Mouse (Mus musculus) hindbrain, embryonic 11.5 days (tissue): ENCODE measurements around the gene Smarcb1. TPM values are rescaled to one million over a fixed set of nuclear protein-coding genes. Genes with fewer than 3 reads are reported as not detected.
A peak's percentile ranks its signal among the peaks of the same experiment; 100 is the strongest.

Source experiments
- ATAC-seq: fragments of 200-750 bp; cut with Nextera tagmentation; 2 replicates; pipeline ENCODE4 v1.8.0; 2017; ENCODE audit warnings: mild to moderate bottlenecking, moderate TSS enrichment, moderate library complexity; ENCODE audit not compliant: low FRiP score
- DNase-seq: peaks from one replicate; pipeline ENCODE4 v3.0.0-alpha.2; 2015; ENCODE audit warnings: low spot score
- H3K27ac ChIP-seq: fragments of 300-500 bp; sonication (generic); 2 replicates; pipeline ENCODE4 v1.5.1; 2014; ENCODE audit warnings: mild to moderate bottlenecking, low read depth, low read length
- H3K27me3 ChIP-seq: fragments of 300-500 bp; sonication (generic); 2 replicates; pipeline ENCODE4 v1.6.1; 2014; ENCODE audit warnings: mild to moderate bottlenecking, low read length, moderate library complexity, mixed read lengths; ENCODE audit not compliant: control insufficient read depth, insufficient read depth
- H3K36me3 ChIP-seq: fragments of 300-500 bp; sonication (generic); 2 replicates; pipeline ENCODE4 v1.6.1; 2014; ENCODE audit warnings: mild to moderate bottlenecking, low read length, moderate library complexity, mixed read lengths; ENCODE audit not compliant: control insufficient read depth, insufficient read depth
- H3K4me1 ChIP-seq: fragments of 300-500 bp; sonication (generic); replicated peaks from 2 replicates; pipeline ENCODE4 v1.6.1; 2014; ENCODE audit warnings: low read length, mixed read lengths; ENCODE audit not compliant: control insufficient read depth, insufficient read depth
- H3K4me2 ChIP-seq: fragments of 300-500 bp; sonication (generic); replicated peaks from 2 replicates; pipeline ENCODE4 v1.6.1; 2014; ENCODE audit warnings: mild to moderate bottlenecking, low read depth, low read length
- H3K4me3 ChIP-seq: fragments of 300-500 bp; sonication (generic); 2 replicates; pipeline ENCODE4 v1.5.1; 2014; ENCODE audit warnings: low read depth, low read length
- H3K9ac ChIP-seq: fragments of 300-500 bp; sonication (generic); 2 replicates; pipeline ENCODE4 v1.6.1; 2014; ENCODE audit warnings: low read depth, low read length
- H3K9me3 ChIP-seq: fragments of 300-500 bp; sonication (generic); 2 replicates; pipeline ENCODE4 v1.6.1; 2016; ENCODE audit warnings: low read length; ENCODE audit not compliant: control insufficient read depth
- WGBS: fragments of 180-500 bp; shearing (Covaris S2); extraction: QIAGEN DNeasy Blood & Tissue Kit; methylation state at CpG from one replicate; pipeline ENCODE4 v1.1.7; 2014; 5-methylcytosine and 5-hydroxymethylcytosine counted together
- polyA plus RNA-seq: library from polyadenylated mRNA; unstranded; fragments of >200 nt; fragmentation: Nextera tagmentation; extraction: Ambion mirVana; gene quantifications from 2 replicates; pipeline ENCODE4 v1.2.1, GENCODE M21; 2014

Smarcb1 gene
- polyA plus RNA-seq, 1 experiment from 2014 or later: 282 TPM

DNA sequence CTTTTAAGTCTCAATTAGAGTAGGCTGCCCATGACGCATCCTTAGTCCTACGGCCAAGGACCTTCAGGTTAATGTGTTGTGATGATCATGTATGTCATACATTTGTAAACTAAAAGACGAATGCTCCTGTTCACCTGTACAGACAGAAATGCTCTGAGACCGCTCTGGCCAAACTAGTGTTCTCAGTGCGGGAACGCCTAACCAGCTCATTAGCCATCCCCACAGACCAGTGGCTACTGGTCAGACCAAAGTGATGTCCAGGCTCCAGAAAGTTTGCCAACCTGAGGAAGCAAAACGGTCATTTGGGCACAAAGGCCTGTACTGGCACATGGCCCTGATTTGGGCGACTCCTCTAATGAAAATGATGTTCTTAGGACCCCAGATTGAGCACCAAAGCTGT lies 36.7 kb downstream of the Smarcb1 start:
- no peak overlapping the region for H3K4me2 ChIP-seq
- 0 out of 2 replicates have a peak, but pooled peaks cover 2% of the 10 kb centered on the region for H3K4me1 ChIP-seq
- no peaks in the 10 kb centered on the region for H3K36me3 ChIP-seq
- DNase-seq (no peak), ATAC-seq (no peak)
- no peaks in the 10 kb centered on the region for H3K9me3 ChIP-seq
- H3K27me3 ChIP-seq: no peaks in the 10 kb centered on the region
- 94% methylated on average over 8 of the region's 8 CpGs for WGBS
- no peak overlapping the region for H3K4me3 ChIP-seq
- H3K9ac ChIP-seq: no peak overlapping the region
- H3K27ac ChIP-seq: no peak overlapping the region

DNA sequence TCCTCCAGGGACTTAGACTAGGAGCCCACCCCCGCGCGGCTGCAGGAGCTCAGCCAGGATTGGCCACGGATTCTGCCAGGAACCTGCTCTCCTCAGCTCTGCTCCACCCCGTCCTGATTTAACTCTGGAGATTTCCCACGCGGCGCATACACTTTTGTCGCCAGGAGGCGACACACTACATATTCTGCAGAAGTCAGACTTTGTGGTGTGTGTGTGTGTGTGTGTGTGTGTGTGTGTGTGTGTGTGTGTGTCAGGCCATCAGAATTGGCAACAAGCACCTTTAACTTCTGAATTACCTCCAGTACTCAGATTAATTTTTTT lies 38.2 kb downstream of the Smarcb1 start:
- no peak overlapping the region for H3K4me2 ChIP-seq
- ATAC-seq (peak; percentile 73), DNase-seq (peak; percentile 77)
- H3K9me3 ChIP-seq: no peaks in the 10 kb centered on the region
- H3K4me1 ChIP-seq: 0 out of 2 replicates have a peak, but pooled peaks cover 2% of the 10 kb centered on the region
- WGBS: 2% methylated on average over 10 of the region's 10 CpGs
- no peaks in the 10 kb centered on the region for H3K36me3 ChIP-seq
- no peak overlapping the region; the same call in 1 of the 2 replicates for H3K9ac ChIP-seq
- H3K27me3 ChIP-seq: no peaks in the 10 kb centered on the region
- no peak overlapping the region for H3K4me3 ChIP-seq
- H3K27ac ChIP-seq: no peak overlapping the region

DNA sequence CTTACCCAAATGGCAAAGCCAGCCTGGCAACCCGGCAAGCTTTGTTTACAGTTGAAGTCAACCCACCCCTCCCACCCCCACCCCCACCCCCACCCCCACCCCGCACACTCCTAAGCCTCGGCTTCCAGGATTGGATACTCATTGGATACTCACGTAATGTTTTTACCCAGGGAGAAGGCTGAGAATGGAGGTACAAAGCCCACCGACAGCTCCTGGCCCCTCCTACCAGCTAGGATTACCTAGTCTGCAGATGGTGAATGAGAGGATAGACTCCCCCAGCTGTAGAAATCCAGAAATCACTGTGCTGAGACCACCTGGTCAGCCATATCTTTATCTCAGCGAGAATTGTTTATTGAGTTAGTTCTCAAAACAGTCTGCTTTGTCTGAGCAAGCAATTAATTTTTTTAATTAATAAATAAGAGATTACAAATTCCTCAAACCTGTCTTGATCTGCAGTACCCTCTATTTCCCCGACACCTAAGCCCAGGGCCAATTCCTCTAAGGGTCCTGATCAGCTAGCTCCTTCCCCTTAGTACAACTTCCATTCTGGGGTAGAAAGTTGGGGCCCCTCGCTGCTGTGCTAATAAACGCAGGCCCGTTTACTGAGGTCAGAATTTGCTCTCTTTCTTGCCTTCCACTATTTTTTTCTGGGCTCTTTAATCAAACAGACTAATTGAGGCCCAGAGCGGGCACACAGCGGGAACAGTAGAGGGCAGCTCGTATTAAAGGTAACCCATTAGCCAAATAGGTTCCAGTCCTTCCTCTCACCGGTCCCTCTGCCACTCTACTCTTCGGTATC lies 38.8 kb downstream of the Smarcb1 start:
- WGBS: 5% methylated on average over 15 of the region's 15 CpGs
- H3K9ac ChIP-seq: no peak overlapping the region; the same call in 1 of the 2 replicates
- peak; percentile 23; the same call in 1 of the 2 replicates for ATAC-seq
- H3K27me3 ChIP-seq: no peaks in the 10 kb centered on the region
- DNase-seq: peak; percentile 28
- H3K4me3 ChIP-seq: no peak overlapping the region
- no peaks in the 10 kb centered on the region for H3K9me3 ChIP-seq
- H3K36me3 ChIP-seq: no peaks in the 10 kb centered on the region
- 0 out of 2 replicates have a peak, but pooled peaks cover 2% of the 10 kb centered on the region for H3K4me1 ChIP-seq
- H3K4me2 ChIP-seq: no peak overlapping the region
- no peak overlapping the region for H3K27ac ChIP-seq

DNA sequence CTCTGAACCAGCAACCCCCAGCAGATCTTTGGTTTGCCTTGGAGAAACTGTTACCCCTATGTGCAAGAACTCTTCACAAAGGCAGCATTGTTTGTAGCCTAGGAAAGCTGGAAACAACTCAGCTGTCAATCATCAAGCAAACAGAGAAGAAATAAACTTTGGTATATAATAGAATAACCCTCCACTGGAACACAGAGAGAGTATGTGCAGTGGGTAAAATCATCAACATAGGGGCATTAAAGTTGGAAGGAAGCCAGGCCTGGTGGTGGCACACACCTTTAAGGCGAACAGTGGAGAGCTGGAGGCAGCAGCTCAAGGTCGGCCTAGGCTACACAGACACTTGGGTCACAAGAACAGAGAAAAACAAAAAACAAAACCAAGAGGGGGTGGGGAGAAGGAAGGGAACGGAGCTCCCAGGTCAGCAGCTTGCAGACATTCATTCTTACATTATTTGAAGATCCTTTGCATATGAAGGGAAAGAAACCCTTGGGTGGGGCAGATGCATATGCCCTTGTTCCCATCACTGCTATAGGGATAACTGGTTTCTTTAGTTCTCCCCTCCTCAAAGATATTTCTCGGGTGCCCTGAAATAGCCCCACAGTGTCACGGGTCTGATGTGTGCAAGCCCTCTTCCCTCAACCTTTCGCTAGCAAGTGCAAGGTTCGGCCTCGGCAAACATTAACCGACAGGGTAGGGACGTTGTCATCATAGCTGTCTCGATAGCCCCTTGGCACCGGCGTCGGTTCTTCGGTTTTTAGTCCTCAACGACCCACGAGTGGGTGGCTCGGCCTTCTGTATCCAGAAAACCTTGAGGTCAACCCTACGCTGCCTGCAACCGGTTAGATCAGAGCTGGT lies 39.6 kb downstream of the Smarcb1 start:
- DNase-seq (peak; percentile 20), ATAC-seq (peak; percentile 23; the same call in 1 of the 2 replicates)
- Histone ChIP-seq H3K9ac (0 out of 2 replicates have a peak overlapping the region, but pooled peaks have one; percentile 15), H3K27me3 (no peaks in the 10 kb centered on the region), H3K4me3 (no peak overlapping the region), H3K9me3 (no peaks in the 10 kb centered on the region), H3K4me1 (0 out of 2 replicates have a peak, but pooled peaks cover 2% of the 10 kb centered on the region), H3K27ac (peak overlapping the region; percentile 58), H3K4me2 (no peak overlapping the region), H3K36me3 (no peaks in the 10 kb centered on the region)
- 13% methylated on average over 20 of the region's 20 CpGs for WGBS

DNA sequence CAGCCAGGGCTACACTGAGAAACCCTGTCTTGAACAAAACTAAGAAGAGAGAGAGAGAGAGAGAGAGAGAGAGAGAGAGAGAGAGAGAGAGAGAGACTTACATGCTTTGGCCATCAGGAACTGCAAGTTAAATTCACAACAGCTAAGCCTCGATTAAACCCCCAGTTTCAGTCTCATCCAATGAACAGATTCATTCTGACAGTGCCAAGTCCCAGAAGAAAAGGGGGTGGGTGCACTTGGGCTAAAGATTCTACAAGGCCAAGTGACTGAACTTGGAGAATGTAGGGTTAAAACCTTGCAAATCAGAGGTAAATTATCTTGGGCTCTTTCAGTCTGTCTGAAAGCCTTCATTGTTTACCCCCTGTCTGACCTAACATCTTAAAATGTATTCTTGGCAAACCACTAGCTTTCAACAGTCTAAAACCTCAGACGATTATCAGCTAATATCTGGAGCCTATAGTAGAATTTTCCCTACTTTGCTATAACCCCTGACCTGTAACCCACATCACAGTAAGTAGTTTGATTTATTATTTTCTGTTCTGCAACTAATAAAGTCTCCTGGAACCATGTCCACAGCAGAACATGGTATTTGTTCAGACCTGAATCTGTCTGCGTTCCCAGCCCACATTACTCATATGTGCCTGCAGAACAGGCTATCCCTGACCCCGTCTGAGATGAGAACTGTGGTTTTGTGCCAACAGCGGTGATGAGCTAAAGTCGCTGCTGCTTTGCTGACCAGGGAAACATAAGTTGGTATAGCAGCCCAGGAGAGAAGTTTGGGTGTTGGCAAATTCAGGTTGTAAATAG lies 40.4 kb downstream of the Smarcb1 start:
- H3K27me3 ChIP-seq: no peaks in the 10 kb centered on the region

DNA sequence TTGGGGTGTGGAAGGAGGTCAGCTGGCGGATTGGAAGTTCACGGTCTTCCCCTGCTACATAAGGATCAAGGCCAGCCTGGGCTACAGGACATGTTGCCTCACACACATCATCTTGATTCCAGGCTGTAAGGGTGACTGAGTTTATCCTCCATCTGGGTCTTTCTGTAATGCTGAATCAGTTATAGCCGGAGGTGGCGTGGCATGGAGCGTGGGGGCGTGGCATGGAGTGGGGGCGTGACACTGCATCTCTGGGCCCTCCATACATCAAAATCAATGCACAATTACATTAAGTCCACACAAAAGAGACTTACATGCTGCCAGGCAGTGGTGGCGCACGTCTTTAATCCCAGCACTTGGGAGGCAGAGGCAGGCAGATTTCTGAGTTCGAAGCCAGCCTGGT lies 41.1 kb downstream of the Smarcb1 start:
- Histone ChIP-seq H3K36me3 (no peaks in the 10 kb centered on the region), H3K9ac (no peak overlapping the region), H3K4me3 (no peak overlapping the region), H3K9me3 (no peaks in the 10 kb centered on the region), H3K27ac (no peak overlapping the region), H3K4me2 (no peak overlapping the region), H3K4me1 (0 out of 2 replicates have a peak, but pooled peaks cover 2% of the 10 kb centered on the region), H3K27me3 (no peaks in the 10 kb centered on the region)
- no peak for ATAC-seq
- DNase-seq: no peak
- 93% methylated on average over 10 of the region's 10 CpGs for WGBS

More for the DNA sequence above, 40.4 kb downstream of the Smarcb1 start:
- ATAC-seq (no peak), DNase-seq (no peak)
- 63% methylated on average over 6 of the region's 6 CpGs for WGBS
- Histone ChIP-seq H3K4me2 (no peak overlapping the region), H3K4me3 (no peak overlapping the region), H3K36me3 (no peaks in the 10 kb centered on the region), H3K27ac (peak overlapping the region; percentile 58; the same call in 1 of the 2 replicates), H3K4me1 (0 out of 2 replicates have a peak, but pooled peaks cover 2% of the 10 kb centered on the region), H3K9me3 (no peaks in the 10 kb centered on the region), H3K9ac (no peak overlapping the region)

DNA sequence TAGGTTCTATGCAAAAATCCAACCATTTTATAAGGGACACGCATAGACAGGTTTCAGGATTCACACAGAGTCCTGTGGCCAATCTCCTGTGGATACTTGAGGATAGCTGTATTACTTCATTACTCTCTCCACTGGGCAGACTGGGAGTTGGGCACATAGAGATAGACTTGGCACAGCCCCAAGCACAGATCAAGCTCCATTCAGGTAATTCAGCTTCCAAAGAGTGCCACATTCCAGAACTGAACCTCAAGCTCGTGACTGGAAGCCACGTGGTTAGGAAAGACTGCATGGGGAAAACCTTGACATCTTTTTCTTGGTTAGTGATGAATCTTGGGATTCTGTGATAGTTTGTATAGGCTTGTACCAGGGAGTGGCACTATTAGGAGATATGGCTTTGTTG lies 42.6 kb downstream of the Smarcb1 start:
- Histone ChIP-seq H3K36me3 (no peaks in the 10 kb centered on the region), H3K27me3 (no peaks in the 10 kb centered on the region), H3K27ac (no peak overlapping the region), H3K4me3 (no peak overlapping the region), H3K9me3 (no peaks in the 10 kb centered on the region), H3K9ac (no peak overlapping the region), H3K4me2 (no peak overlapping the region), H3K4me1 (0 out of 2 replicates have a peak, but pooled peaks cover 2% of the 10 kb centered on the region)
- no peak for DNase-seq
- ATAC-seq: no peak
- WGBS: 95% methylated on average over 3 of the region's 3 CpGs

DNA sequence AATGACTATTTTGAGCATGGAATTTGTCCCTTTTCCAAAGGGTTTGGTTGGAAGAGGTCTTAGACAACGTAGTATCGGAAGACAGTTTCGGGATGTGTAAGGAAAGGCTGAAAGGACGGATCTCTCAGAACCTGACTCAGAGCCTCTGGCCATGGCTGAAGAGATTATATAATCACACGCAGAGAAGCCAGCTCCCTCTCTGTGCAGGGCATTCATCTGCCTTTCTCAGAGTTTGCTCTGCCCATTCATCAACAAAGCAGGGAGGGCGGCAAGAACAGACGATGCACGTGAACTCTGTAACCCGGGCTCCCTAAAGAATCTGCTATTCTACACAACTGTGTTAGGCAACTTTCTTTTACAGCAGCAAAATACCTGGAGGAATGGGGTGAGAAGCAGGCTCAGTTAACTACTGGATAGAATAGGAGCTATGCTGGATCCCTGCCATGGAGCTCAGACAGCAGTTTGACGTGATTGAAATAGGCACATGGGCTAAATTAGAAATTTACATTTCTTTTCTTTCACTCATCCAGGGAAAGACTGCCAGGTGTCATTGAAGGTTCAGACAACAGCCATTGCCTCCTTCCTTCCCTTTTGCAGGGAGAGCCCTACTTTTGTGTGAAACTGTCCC lies 47.8 kb downstream of the Smarcb1 start:
- ATAC-seq (peak; percentile 14; the same call in 1 of the 2 replicates), DNase-seq (peak; percentile 47)
- Histone ChIP-seq H3K4me1 (peaks cover 6% of the 10 kb centered on the region), H3K27me3 (no peaks in the 10 kb centered on the region), H3K4me2 (peak overlapping the region; percentile 50), H3K36me3 (no peaks in the 10 kb centered on the region), H3K9ac (peak overlapping the region; percentile 47), H3K4me3 (peak overlapping the region; percentile 4), H3K9me3 (no peaks in the 10 kb centered on the region), H3K27ac (peak overlapping the region; percentile 86)
- WGBS: 17% methylated on average over 10 of the region's 10 CpGs
